In the genomic region with DNA sequence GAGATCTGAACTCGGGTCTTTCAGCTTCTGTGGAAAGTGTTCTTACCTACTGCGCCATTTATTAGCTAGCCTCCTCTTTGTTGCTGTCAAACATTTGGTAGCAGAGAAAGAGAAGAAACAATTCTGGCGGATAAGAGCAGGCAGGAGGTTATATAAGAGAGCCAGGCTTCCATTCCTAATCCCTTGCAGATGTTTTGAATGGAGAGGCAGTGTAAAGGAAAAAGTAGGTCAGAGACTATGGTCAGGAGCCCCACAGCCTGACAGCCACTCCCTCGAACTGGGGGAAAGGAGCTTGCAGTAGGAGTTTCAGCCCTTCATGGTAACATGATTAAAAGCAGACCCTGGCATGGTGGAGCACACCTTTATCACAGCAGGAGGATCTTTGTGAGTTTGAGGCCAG, we compare ENCODE assay signal across 29 mouse cellular contexts. TPM values are rescaled to one million over a fixed set of nuclear protein-coding genes. Genes with fewer than 3 reads are reported as not detected.
A peak's percentile ranks its signal among the peaks of the same experiment; 100 is the strongest.
DNase-seq lines count a peak whose midpoint lies in the region; ATAC-seq and TF ChIP-seq lines count a peak whose summit lies in the region.
"Had no signal": no experiment of that assay in that cellular context is flagged by ENCODE, and none has a peak within 500 bp of the region (broad histone marks: within the 10 kb centered on the region; RNA-seq: fewer than 3 reads in every experiment).

No protein-coding gene starts in this region.

- ATAC-seq in forebrain, embryonic 11.5 days (replicated peaks; ENCODE audit: low FRiP score): no peak
- no peak for ATAC-seq in forebrain, postnatal 0 days
- ATAC-seq in embryonic facial prominence, embryonic 13.5 days (ENCODE audit: insufficient number of reproducible peaks, insufficient read depth, low FRiP score, low TSS enrichment, low read depth): no peak
- ATAC-seq in limb, embryonic 14.5 days (ENCODE audit: low FRiP score, low read depth): no peak
- ATAC-seq in cerebellum, adult (ENCODE audit: insufficient number of reproducible peaks, low FRiP score, low TSS enrichment): no peak

- H3K27me3 ChIP-seq in forebrain, embryonic 11.5 days (ENCODE audit: control insufficient read depth, insufficient read depth, low read length): no peaks in the 10 kb centered on the region
- H3K27me3 ChIP-seq in forebrain, postnatal 0 days (ENCODE audit: insufficient read depth, low read length): no peaks in the 10 kb centered on the region
- no peaks in the 10 kb centered on the region for H3K27me3 ChIP-seq in embryonic facial prominence, embryonic 13.5 days
- H3K27me3 ChIP-seq in limb, embryonic 14.5 days (ENCODE audit: control insufficient read depth, insufficient read depth, low read length): no peaks in the 10 kb centered on the region
- H3K27me3 ChIP-seq: CH12.LX; heart, embryonic 13.5 days; megakaryocyte, embryonic 14.5 days had no signal

- no peak overlapping the region for H3K4me2 ChIP-seq in forebrain, embryonic 11.5 days (ENCODE audit: low read depth, low read length, severe bottlenecking)
- H3K4me2 ChIP-seq in forebrain, postnatal 0 days (ENCODE audit: low read depth): no peak overlapping the region
- no peak overlapping the region for H3K4me2 ChIP-seq in embryonic facial prominence, embryonic 13.5 days
- no peak overlapping the region for H3K4me2 ChIP-seq in limb, embryonic 14.5 days (replicated peaks; ENCODE audit: low read depth, low read length, severe bottlenecking)
- H3K4me2 ChIP-seq: heart, embryonic 13.5 days; hindbrain, embryonic 14.5 days had no signal

- 51% methylated on average over 4 of the region's 4 CpGs for WGBS in forebrain, embryonic 11.5 days
- 44% methylated on average over 4 of the region's 4 CpGs for WGBS in forebrain, postnatal 0 days
- WGBS in embryonic facial prominence, embryonic 13.5 days: 43% methylated on average over 4 of the region's 4 CpGs
- 25% methylated on average over 4 of the region's 4 CpGs for WGBS in limb, embryonic 14.5 days

- no peak overlapping the region for H3K27ac ChIP-seq in forebrain, embryonic 11.5 days (ENCODE audit: low read depth, low read length)
- H3K27ac ChIP-seq in forebrain, postnatal 0 days (ENCODE audit: low read depth, low read length): no peak overlapping the region
- H3K27ac ChIP-seq in embryonic facial prominence, embryonic 13.5 days: peak overlapping the region; percentile 81
- no peak overlapping the region; the same call in 1 of the 2 replicates for H3K27ac ChIP-seq in limb, embryonic 14.5 days (replicated peaks; ENCODE audit: low read depth, low read length)
- H3K27ac ChIP-seq: heart, embryonic 13.5 days; hindbrain, embryonic 14.5 days; layer of hippocampus, adult 2 months had no signal

- no peak overlapping the region for H3K4me3 ChIP-seq in forebrain, embryonic 11.5 days (ENCODE audit: low read depth, low read length)
- H3K4me3 ChIP-seq in forebrain, postnatal 0 days (ENCODE audit: low read depth, low read length): no peak overlapping the region
- H3K4me3 ChIP-seq in embryonic facial prominence, embryonic 13.5 days: no peak overlapping the region
- no peak overlapping the region for H3K4me3 ChIP-seq in limb, embryonic 14.5 days (replicated peaks; ENCODE audit: low read length)
- H3K4me3 ChIP-seq: heart, embryonic 13.5 days; layer of hippocampus, adult 2 months; megakaryocyte, embryonic 14.5 days; myocyte had no signal

- no peak for TF ChIP-seq POLR2A in limb, embryonic 14.5 days (IDR thresholded peaks at IDR 0.05; ENCODE audit: borderline replicate concordance, extremely low read depth, insufficient read depth, insufficient read length)

- H3K4me1 ChIP-seq in forebrain, embryonic 11.5 days (replicated peaks; ENCODE audit: control insufficient read depth, insufficient read depth, low read length): peaks cover 8% of the 10 kb centered on the region
- H3K4me1 ChIP-seq in forebrain, postnatal 0 days (ENCODE audit: insufficient read depth): no peaks in the 10 kb centered on the region
- peaks cover 29% of the 10 kb centered on the region for H3K4me1 ChIP-seq in embryonic facial prominence, embryonic 13.5 days
- H3K4me1 ChIP-seq in limb, embryonic 14.5 days (ENCODE audit: control insufficient read depth, insufficient read depth, low read length): no peaks in the 10 kb centered on the region; the same call in 1 of the 2 replicates

- TF ChIP-seq CTCF in forebrain, postnatal 0 days (IDR thresholded peaks at IDR 0.05; ENCODE audit: low read depth): no peak

- H3K9ac ChIP-seq in forebrain, embryonic 11.5 days (ENCODE audit: low read length): peak overlapping the region; percentile 4; the same call in 1 of the 2 replicates
- H3K9ac ChIP-seq in forebrain, postnatal 0 days: no peak overlapping the region
- peak overlapping the region; percentile 46; the same call in 1 of the 2 replicates for H3K9ac ChIP-seq in embryonic facial prominence, embryonic 13.5 days
- 0 out of 2 replicates have a peak overlapping the region, but pooled peaks have one; percentile 32 for H3K9ac ChIP-seq in limb, embryonic 14.5 days (ENCODE audit: low read depth, low read length, severe bottlenecking)
- H3K9ac ChIP-seq: heart, embryonic 13.5 days; hindbrain, embryonic 14.5 days had no signal

- DNase-seq in forebrain, embryonic 11.5 days (ENCODE audit: low spot score): no peak
- no peak for DNase-seq in forebrain, postnatal 0 days
- peak; percentile 57 for DNase-seq in NIH3T3 (ENCODE audit: low read depth)
- DNase-seq in limb, embryonic 14.5 days (ENCODE audit: low spot score): peak; percentile 27
- no peak for DNase-seq in heart, adult 8-10 months (ENCODE audit: low spot score)
- DNase-seq: adrenal gland, postnatal 36 days; cerebellum, adult 2 months; kidney, adult 8-10 months; kidney, postnatal 14 days; liver; lung, adult 18-20 months; lung, postnatal 14 days; midbrain, embryonic 14.5 days; right cerebral cortex, postnatal 4 days; thymus, postnatal 14 days had no signal

- H3K36me3 ChIP-seq in forebrain, embryonic 11.5 days (ENCODE audit: control insufficient read depth, insufficient read depth, low read length): peaks cover 5% of the 10 kb centered on the region
- H3K36me3 ChIP-seq in forebrain, postnatal 0 days (ENCODE audit: insufficient read depth): no peaks in the 10 kb centered on the region
- H3K36me3 ChIP-seq in embryonic facial prominence, embryonic 13.5 days: peaks cover 19% of the 10 kb centered on the region
- peaks cover 19% of the 10 kb centered on the region for H3K36me3 ChIP-seq in limb, embryonic 14.5 days (ENCODE audit: control insufficient read depth, insufficient read depth, low read length)

- no peaks in the 10 kb centered on the region for H3K9me3 ChIP-seq in forebrain, embryonic 11.5 days (ENCODE audit: control insufficient read depth, low read length)
- H3K9me3 ChIP-seq in forebrain, postnatal 0 days (ENCODE audit: low read length): no peaks in the 10 kb centered on the region
- no peaks in the 10 kb centered on the region for H3K9me3 ChIP-seq in embryonic facial prominence, embryonic 13.5 days
- no peaks in the 10 kb centered on the region for H3K9me3 ChIP-seq in limb, embryonic 14.5 days (ENCODE audit: control insufficient read depth, low read length)
- H3K9me3 ChIP-seq: heart, embryonic 13.5 days; megakaryocyte, embryonic 14.5 days had no signal

RNA-seq across cellular contexts. Expression of gene Timeless, which starts 4.5 kb away (rescaled TPM):
- polyA plus RNA-seq in forebrain, embryonic 11.5 days (2014; fragmentation: Nextera tagmentation; extraction: Ambion mirVana): 81.7 and 89.7 TPM in 2 replicates
- total RNA-seq in forebrain, postnatal 0 days (2014; rRNA removed): 9.3 and 11.7 TPM in 2 replicates
- polyA plus RNA-seq in forebrain, postnatal 0 days (2015; fragmentation: Nextera tagmentation; extraction: Ambion mirVana): 7.7 and 9.9 TPM in 2 replicates
- 65.4 and 79.4 TPM in 2 replicates for polyA plus RNA-seq in embryonic facial prominence, embryonic 13.5 days (2015; fragmentation: Nextera tagmentation; extraction: Ambion mirVana)
- polyA plus RNA-seq in limb, embryonic 14.5 days (2012; rRNA removed): 31.7 and 32.4 TPM in 2 replicates
- 48.6 and 54.7 TPM in 2 replicates for polyA plus RNA-seq in limb, embryonic 14.5 days (2014; fragmentation: Nextera tagmentation; extraction: Ambion mirVana)
- total RNA-seq in heart, adult 8-10 months (2022): 1 to 10 TPM; 6.0 to 8.5 (median 7.7) TPM

RNA-seq across cellular contexts. Expression of gene Mip, which starts 10.7 kb away (rescaled TPM):
- polyA plus RNA-seq in forebrain, embryonic 11.5 days (2014; fragmentation: Nextera tagmentation; extraction: Ambion mirVana): 0.28 and 0.55 TPM in 2 replicates
- 0.05 TPM in 1 of 2 replicates, not detected in the other for total RNA-seq in forebrain, postnatal 0 days (2014; rRNA removed)
- polyA plus RNA-seq in forebrain, postnatal 0 days (2015; fragmentation: Nextera tagmentation; extraction: Ambion mirVana): not detected in 2 replicates
- polyA plus RNA-seq in embryonic facial prominence, embryonic 13.5 days (2015; fragmentation: Nextera tagmentation; extraction: Ambion mirVana): 0.14 and 0.51 TPM in 2 replicates
- 0.88 and 1.7 TPM in 2 replicates for polyA plus RNA-seq in limb, embryonic 14.5 days (2012; rRNA removed)
- polyA plus RNA-seq in limb, embryonic 14.5 days (2014; fragmentation: Nextera tagmentation; extraction: Ambion mirVana): 0.17 and 0.37 TPM in 2 replicates
- not detected for total RNA-seq in heart, adult 8-10 months (2022)
- total RNA-seq: adrenal gland, postnatal 36 days; CH12.LX; gastrocnemius, adult 8-10 months; heart, postnatal 25 days; layer of hippocampus, adult 2 months; MEL had no signal
- polyA plus RNA-seq: cerebellum, adult 2 months; heart, embryonic 13.5 days; intestine, embryonic 14.5 days; myocyte; neural tube, embryonic 14.5 days; testis, adult 2 months had no signal

RNA-seq across cellular contexts. Expression of gene Apon, which starts 17.6 kb away (rescaled TPM):
- polyA plus RNA-seq in forebrain, embryonic 11.5 days (2014; fragmentation: Nextera tagmentation; extraction: Ambion mirVana): 0.77 and 0.89 TPM in 2 replicates
- not detected in 2 replicates for total RNA-seq in forebrain, postnatal 0 days (2014; rRNA removed)
- polyA plus RNA-seq in forebrain, postnatal 0 days (2015; fragmentation: Nextera tagmentation; extraction: Ambion mirVana): not detected in 2 replicates
- polyA plus RNA-seq in embryonic facial prominence, embryonic 13.5 days (2015; fragmentation: Nextera tagmentation; extraction: Ambion mirVana): 0.58 and 0.62 TPM in 2 replicates
- polyA plus RNA-seq in limb, embryonic 14.5 days (2012; rRNA removed): 0.58 and 0.72 TPM in 2 replicates
- 0.30 and 0.57 TPM in 2 replicates for polyA plus RNA-seq in limb, embryonic 14.5 days (2014; fragmentation: Nextera tagmentation; extraction: Ambion mirVana)
- total RNA-seq in heart, adult 8-10 months (2022): not detected
- total RNA-seq: layer of hippocampus, adult 2 months had no signal
- polyA plus RNA-seq: cerebellum, adult 2 months; midbrain, embryonic 14.5 days; neural tube, embryonic 14.5 days had no signal

RNA-seq across cellular contexts. Expression of gene Spryd4, which starts 24.7 kb away (rescaled TPM):
- polyA plus RNA-seq in forebrain, embryonic 11.5 days (2014; fragmentation: Nextera tagmentation; extraction: Ambion mirVana): 23.1 and 26.7 TPM in 2 replicates
- 20.7 and 20.8 TPM in 2 replicates for total RNA-seq in forebrain, postnatal 0 days (2014; rRNA removed)
- 19.6 and 22.7 TPM in 2 replicates for polyA plus RNA-seq in forebrain, postnatal 0 days (2015; fragmentation: Nextera tagmentation; extraction: Ambion mirVana)
- polyA plus RNA-seq in embryonic facial prominence, embryonic 13.5 days (2015; fragmentation: Nextera tagmentation; extraction: Ambion mirVana): 31.6 and 32.3 TPM in 2 replicates
- 22.3 and 27.4 TPM in 2 replicates for polyA plus RNA-seq in limb, embryonic 14.5 days (2012; rRNA removed)
- polyA plus RNA-seq in limb, embryonic 14.5 days (2014; fragmentation: Nextera tagmentation; extraction: Ambion mirVana): 36.9 and 38.7 TPM in 2 replicates
- 10 to 100 TPM; 35.8 to 38.4 (median 37.6) TPM for total RNA-seq in heart, adult 8-10 months (2022)

RNA-seq across cellular contexts. Expression of gene Apof, which starts 32.1 kb away (rescaled TPM):
- not detected in 2 replicates for polyA plus RNA-seq in forebrain, embryonic 11.5 days (2014; fragmentation: Nextera tagmentation; extraction: Ambion mirVana)
- 0.38 and 0.54 TPM in 2 replicates for total RNA-seq in forebrain, postnatal 0 days (2014; rRNA removed)
- 0.12 and 0.26 TPM in 2 replicates for polyA plus RNA-seq in forebrain, postnatal 0 days (2015; fragmentation: Nextera tagmentation; extraction: Ambion mirVana)
- 2.0 TPM in 1 of 2 replicates, not detected in the other for polyA plus RNA-seq in embryonic facial prominence, embryonic 13.5 days (2015; fragmentation: Nextera tagmentation; extraction: Ambion mirVana)
- 0.20 and 0.32 TPM in 2 replicates for polyA plus RNA-seq in limb, embryonic 14.5 days (2012; rRNA removed)
- polyA plus RNA-seq in limb, embryonic 14.5 days (2014; fragmentation: Nextera tagmentation; extraction: Ambion mirVana): not detected in 2 replicates
- not detected for total RNA-seq in heart, adult 8-10 months (2022)
- total RNA-seq: gastrocnemius, adult 8-10 months; heart, postnatal 25 days; layer of hippocampus, adult 2 months; MEL had no signal
- polyA plus RNA-seq: cerebellum, adult 2 months; hindbrain, embryonic 14.5 days; intestine, embryonic 14.5 days; midbrain, embryonic 14.5 days; myocyte; neural tube, embryonic 14.5 days had no signal

Comparison
In these comparisons a context has a peak if more than half of its experiments do, and no peak if none do; other contexts are left out.
1. DNase-seq: peak in NIH3T3 (single experiment) and limb, embryonic 14.5 days (single experiment); none in forebrain, embryonic 11.5 days (single experiment), forebrain, postnatal 0 days (single experiment) and heart, adult 8-10 months (single experiment).